Mouse (Mus musculus) skeletal muscle tissue, adult 2 months (tissue): ENCODE data around the gene Vmn2r65.

Source experiments
- DNase-seq: peaks from one replicate; pipeline ENCODE4 v3.0.0-alpha.2; 2012; ENCODE audit warnings: low read depth, low spot score

The Vmn2r65 gene

GRCm38 (mm10) chr7:84964015-84964414 is at the start of gene Vmn2r65:
TSS of gene Vmn2r65 (minus strand) at chr7:84964115.
- DNase-seq = no peak

GRCm38 (mm10) chr7:85012168-85012567 is 48.3 kb upstream of the Vmn2r65 start, which contains the start of gene Vmn2r66:
TSS of gene Vmn2r66 (minus strand) at chr7:85012268.
- no peak for DNase-seq

GRCm38 (mm10) chr7:84996694-84997093 is 32.8 kb upstream of the Vmn2r65 start:
- no peak for DNase-seq
